ENCODE assay signal across 27 mouse cellular contexts in the genomic region with DNA sequence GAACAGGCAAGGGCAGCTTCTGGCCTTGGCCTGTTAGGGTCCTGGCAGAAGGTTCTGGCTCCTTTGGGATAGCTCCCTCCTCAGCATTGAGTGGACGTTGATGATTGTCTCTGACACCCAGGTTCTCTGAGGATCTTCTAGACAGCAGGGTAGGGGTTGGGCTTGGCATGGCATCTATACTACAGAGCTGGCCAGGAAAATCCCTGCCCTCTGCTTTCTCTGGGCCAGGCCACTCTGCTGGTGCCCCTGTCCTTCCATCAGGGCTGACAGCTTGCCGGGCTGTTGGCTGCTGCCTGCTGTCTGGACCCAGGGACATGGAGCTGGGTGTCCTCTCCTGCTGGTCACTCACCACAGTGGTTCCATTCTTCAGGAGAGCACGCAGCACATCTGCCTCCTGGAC. TPM values are rescaled to one million over a fixed set of nuclear protein-coding genes. Genes with fewer than 3 reads are reported as not detected.
DNase-seq lines count a peak whose midpoint lies in the region; ATAC-seq and TF ChIP-seq lines count a peak whose summit lies in the region.
"Had no signal": no experiment of that assay in that cellular context is flagged by ENCODE, and none has a peak within 500 bp of the region (broad histone marks: within the 10 kb centered on the region; RNA-seq: fewer than 3 reads in every experiment).

No protein-coding gene starts in this region.

- H3K4me1 ChIP-seq in cerebellum, adult 2 months (ENCODE audit: control insufficient read depth, insufficient read depth, low read length): 0 out of 2 replicates have a peak, but pooled peaks cover 5% of the 10 kb centered on the region
- peaks cover 92% of the 10 kb centered on the region for H3K4me1 ChIP-seq in E14TG2a.4 (replicated peaks; ENCODE audit: low read depth, low read length)
- H3K4me1 ChIP-seq: embryonic facial prominence, embryonic 12.5 days; embryonic facial prominence, embryonic 15.5 days; forebrain, embryonic 13.5 days; heart, embryonic 12.5 days; heart, embryonic 15.5 days; hindbrain, embryonic 10.5 days had no signal

- peak; percentile 41 for DNase-seq in cerebellum, postnatal 14 days
- DNase-seq in cerebellum, adult 2 months: no peak
- DNase-seq in left cerebral cortex, postnatal 4 days: peak; percentile 59
- no peak for DNase-seq in left cerebral cortex, adult 9 months (ENCODE audit: low spot score in 2 of 2)
- DNase-seq in adrenal gland, postnatal 25 days: no peak
- DNase-seq: adrenal gland, adult 8-10 months; adrenal gland, postnatal 36 days; B cell, adult 2 months; cerebellum, adult 18-20 months; cerebellum, postnatal 25 days; gastrocnemius, postnatal 10 days; heart, adult 18-20 months; heart, postnatal 10 days; heart, postnatal 36 days had no signal

- no peaks in the 10 kb centered on the region for H3K27me3 ChIP-seq in cerebellum, adult 2 months (ENCODE audit: control insufficient read depth, insufficient read depth, low read length)
- H3K27me3 ChIP-seq in E14TG2a.4 (ENCODE audit: insufficient read depth, low read length): no peaks in the 10 kb centered on the region
- H3K27me3 ChIP-seq: CH12.LX; embryonic facial prominence, embryonic 12.5 days; embryonic facial prominence, embryonic 15.5 days; forebrain, embryonic 13.5 days; heart, embryonic 12.5 days; heart, embryonic 15.5 days had no signal

- H3K4me3 ChIP-seq in cerebellum, adult 2 months (replicated peaks; ENCODE audit: insufficient read depth, low read depth, low read length): no peak overlapping the region
- H3K4me3 ChIP-seq in E14TG2a.4 (replicated peaks; ENCODE audit: low read length): peak overlapping the region; percentile 57
- H3K4me3 ChIP-seq: embryonic facial prominence, embryonic 12.5 days; embryonic facial prominence, embryonic 15.5 days; forebrain, embryonic 13.5 days; heart, embryonic 12.5 days; heart, embryonic 15.5 days; hindbrain, embryonic 10.5 days had no signal

- 28% methylated on average over 3 of the region's 3 CpGs for WGBS in cerebellum, adult 2 months

- no peak overlapping the region for H3K27ac ChIP-seq in cerebellum, adult 2 months (ENCODE audit: insufficient read depth, low read length)
- H3K27ac ChIP-seq: embryonic facial prominence, embryonic 12.5 days; embryonic facial prominence, embryonic 15.5 days; forebrain, embryonic 13.5 days; heart, embryonic 15.5 days; hindbrain, embryonic 10.5 days; hindbrain, embryonic 14.5 days had no signal

- intact Hi-C loops in left cerebral cortex, postnatal 4 days (cut with DNase I): no loop called here

- no peak for TF ChIP-seq POLR2A in cerebellum, adult 2 months (IDR thresholded peaks at IDR 0.05; ENCODE audit: borderline replicate concordance, insufficient read depth, low read length)

- peaks cover 63% of the 10 kb centered on the region for H3K36me3 ChIP-seq in E14TG2a.4 (ENCODE audit: insufficient read depth, low read length)
- H3K36me3 ChIP-seq: heart, embryonic 15.5 days had no signal

- TF ChIP-seq CTCF in cerebellum, adult 2 months (IDR thresholded peaks at IDR 0.05; ENCODE audit: borderline replicate concordance, insufficient read depth, low read depth, low read length): no peak
- no peak for TF ChIP-seq CTCF in E14TG2a.4 (conservative IDR thresholded peaks at IDR 0.05; ENCODE audit: low read length)

- H3K9me3 ChIP-seq in E14TG2a.4 (ENCODE audit: low read length): no peaks in the 10 kb centered on the region
- H3K9me3 ChIP-seq: embryonic facial prominence, embryonic 12.5 days; embryonic facial prominence, embryonic 15.5 days; forebrain, embryonic 13.5 days; heart, embryonic 12.5 days; heart, embryonic 15.5 days; hindbrain, embryonic 10.5 days had no signal

- ATAC-seq in granulocyte monocyte progenitor cell, adult 5-6 weeks (replicated peaks; ENCODE audit: poor library complexity, severe bottlenecking): 0 out of 2 replicates have a peak, but pooled peaks have one; percentile 11
- ATAC-seq: activated CD4-positive, CD25-positive, alpha-beta regulatory T cell, adult 4 months; forebrain, embryonic 13.5 days; forebrain, embryonic 16.5 days; intestine, postnatal 0 days had no signal

RNA-seq across cellular contexts. Expression of gene Gins1, which starts 44.5 kb away (rescaled TPM):
- polyA plus RNA-seq in cerebellum, adult 2 months (2012; rRNA removed): 1.3 TPM in 2 replicates
- total RNA-seq in left cerebral cortex, postnatal 4 days (2021): 1 to 10 TPM; 7.2 to 8.9 TPM
- 74.6 and 87.3 TPM in 2 replicates for total RNA-seq in granulocyte monocyte progenitor cell, adult 5-6 weeks (2014; fragmentation: Nextera tagmentation)
- 145 and 153 TPM in 2 replicates for total RNA-seq in granulocyte monocyte progenitor cell, adult 5-6 weeks (2017)
- total RNA-seq in adrenal gland, postnatal 25 days (2021): 2.7 and 5.3 TPM in 2 replicates

RNA-seq across cellular contexts. Expression of gene Abhd12, which starts 45.1 kb away (rescaled TPM):
- 259 and 263 TPM in 2 replicates for polyA plus RNA-seq in cerebellum, adult 2 months (2012; rRNA removed)
- total RNA-seq in left cerebral cortex, postnatal 4 days (2021): 100 to 1,000 TPM; 116 to 117 TPM
- total RNA-seq in granulocyte monocyte progenitor cell, adult 5-6 weeks (2014; fragmentation: Nextera tagmentation): 24.8 and 38.0 TPM in 2 replicates
- 40.4 and 78.7 TPM in 2 replicates for total RNA-seq in granulocyte monocyte progenitor cell, adult 5-6 weeks (2017)
- 69.3 and 70.2 TPM in 2 replicates for total RNA-seq in adrenal gland, postnatal 25 days (2021)

Comparison
In these comparisons a context has a peak if more than half of its experiments do, and no peak if none do; other contexts are left out.
1. DNase-seq: peak in cerebellum, postnatal 14 days (2 of 2) and left cerebral cortex, postnatal 4 days (single experiment); none in cerebellum, adult 2 months (0 of 2), left cerebral cortex, adult 9 months (0 of 2) and adrenal gland, postnatal 25 days (single experiment).
2. RNA of gene Gins1, which starts 44.5 kb away (total RNA-seq): 74.6 to 153 TPM in granulocyte monocyte progenitor cell, adult 5-6 weeks; 7.2 to 8.9 TPM in left cerebral cortex, postnatal 4 days and 2.7 to 5.3 TPM in adrenal gland, postnatal 25 days; every median in the first group is over 4 times any median in the second.